Mouse (Mus musculus): ENCODE measurements around the gene Dnmt3a. TPM values are rescaled to one million over a fixed set of nuclear protein-coding genes. Genes with fewer than 3 reads are reported as not detected.
A peak's percentile ranks its signal among the peaks of the same experiment; 100 is the strongest.

The Dnmt3a gene
- polyA plus RNA-seq, 1 experiment from 2014 or later, result 77.3 TPM

DNA sequence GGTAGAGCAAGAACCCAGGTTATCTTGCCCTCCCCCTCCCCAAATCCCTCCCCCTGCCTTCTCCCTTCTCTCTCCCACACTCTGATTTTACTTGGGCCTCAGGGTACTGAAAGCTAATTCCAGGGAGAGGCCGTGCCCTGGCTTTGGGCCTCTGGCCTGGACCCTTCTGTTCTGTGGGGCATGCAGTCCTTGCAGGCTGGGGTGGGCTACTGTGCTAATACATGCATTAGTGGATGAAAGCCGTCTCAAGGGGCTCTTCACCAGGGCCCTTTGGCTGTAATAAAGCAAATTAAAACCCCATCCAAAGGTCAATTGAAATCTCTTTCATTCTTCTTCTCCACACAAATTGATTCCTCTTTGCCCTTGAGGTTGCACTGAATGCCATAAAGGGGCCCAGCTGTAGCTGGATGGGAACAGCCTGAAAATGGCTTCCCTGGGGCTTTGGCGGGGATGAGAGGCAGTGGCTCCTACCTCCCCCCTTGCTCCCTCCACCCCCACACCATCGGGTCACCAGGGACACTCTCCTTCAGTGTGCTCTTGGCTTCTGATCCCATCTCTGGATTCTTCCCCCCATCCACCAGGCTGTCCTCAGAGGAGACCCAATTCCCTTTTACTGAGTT is 138.8 kb downstream of the Dnmt3a start:
- no peaks in the 10 kb centered on the region for H3K36me3 ChIP-seq (ENCODE audit: control insufficient read depth, insufficient read depth, low read length)
- no peak overlapping the region for H3K4me2 ChIP-seq (ENCODE audit: low read depth, low read length)
- no peaks in the 10 kb centered on the region for H3K4me1 ChIP-seq (replicated peaks; ENCODE audit: control insufficient read depth, insufficient read depth, low read length)
- H3K27me3 ChIP-seq (ENCODE audit: control insufficient read depth, insufficient read depth, low read depth, low read length), result no peaks in the 10 kb centered on the region
- WGBS, result 48% methylated on average over 4 of the region's 4 CpGs
- no peaks in the 10 kb centered on the region for H3K9me3 ChIP-seq (ENCODE audit: control insufficient read depth, low read length)
- H3K4me3 ChIP-seq (ENCODE audit: low read length), result no peak overlapping the region
- ATAC-seq (ENCODE audit: low read depth), result no peak
- no peak overlapping the region for H3K27ac ChIP-seq (ENCODE audit: low read length)
- H3K9ac ChIP-seq (ENCODE audit: low read length), result no peak overlapping the region

DNA sequence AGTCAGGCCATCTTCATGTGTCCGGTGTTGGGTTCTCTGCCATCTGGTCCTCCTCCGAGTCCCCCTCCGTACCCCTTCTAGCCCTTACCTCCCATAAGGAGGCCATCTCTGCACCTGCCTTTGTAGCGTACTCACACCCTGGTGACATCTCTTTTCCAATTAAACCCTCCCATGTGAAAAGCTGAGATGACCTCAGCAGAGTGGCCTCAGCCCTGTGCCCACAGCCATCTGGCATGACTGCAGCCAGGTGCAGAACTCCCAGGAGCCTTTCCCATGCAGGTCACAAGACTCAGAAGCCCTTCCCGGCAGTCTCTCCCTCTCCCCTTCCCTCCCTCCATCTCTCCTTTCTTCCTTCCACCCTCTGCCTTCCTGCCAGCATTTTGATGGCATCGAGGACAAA is 141.7 kb downstream of the Dnmt3a start:
- no peaks in the 10 kb centered on the region for H3K9me3 ChIP-seq (ENCODE audit: control insufficient read depth, low read length)
- no peak overlapping the region for H3K9ac ChIP-seq (ENCODE audit: low read length)
- no peak for ATAC-seq (ENCODE audit: low read depth)
- no peaks in the 10 kb centered on the region for H3K36me3 ChIP-seq (ENCODE audit: control insufficient read depth, insufficient read depth, low read length)
- H3K4me3 ChIP-seq (ENCODE audit: low read length), result no peak overlapping the region
- no peak overlapping the region for H3K27ac ChIP-seq (ENCODE audit: low read length)
- no peak overlapping the region for H3K4me2 ChIP-seq (ENCODE audit: low read depth, low read length)
- no peaks in the 10 kb centered on the region for H3K4me1 ChIP-seq (replicated peaks; ENCODE audit: control insufficient read depth, insufficient read depth, low read length)
- 67% methylated on average over 6 of the region's 6 CpGs for WGBS
- no peaks in the 10 kb centered on the region for H3K27me3 ChIP-seq (ENCODE audit: control insufficient read depth, insufficient read depth, low read depth, low read length)

DNA sequence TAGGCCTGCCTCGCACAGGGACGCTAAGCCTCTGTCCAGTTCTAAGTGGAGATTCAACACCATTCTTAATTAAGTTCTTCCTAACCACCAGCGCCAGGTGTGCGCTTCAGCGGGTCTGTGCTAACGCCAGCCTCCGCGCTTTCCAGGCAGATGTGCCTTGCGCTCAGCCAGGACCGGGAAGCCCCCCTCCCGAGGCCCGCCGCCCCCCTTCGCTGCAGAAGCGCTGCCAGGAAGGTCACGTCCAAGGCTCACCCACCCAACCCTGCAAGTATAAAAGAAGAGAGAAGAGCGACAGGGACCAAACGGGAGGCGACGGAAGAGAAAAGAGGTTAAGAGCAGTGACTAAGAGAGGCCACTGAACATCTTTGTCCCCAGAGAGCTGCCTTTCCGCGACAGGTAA is 148.8 kb downstream of the Dnmt3a start, which contains the start of gene Pomc:
TSS of gene Pomc (plus strand) at position 301 of the 400 bp plus-strand sequence.
- Histone ChIP-seq H3K9ac (ENCODE audit: low read length) (no peak within 1 kb of the TSS), H3K4me1 (replicated peaks; ENCODE audit: control insufficient read depth, insufficient read depth, low read length) (peaks cover 3% of the 10 kb centered on the region; the same call in 1 of the 2 replicates), H3K36me3 (ENCODE audit: control insufficient read depth, insufficient read depth, low read length) (no peaks in the 10 kb centered on the region), H3K4me3 (ENCODE audit: low read length) (no peak within 1 kb of the TSS), H3K27me3 (ENCODE audit: control insufficient read depth, insufficient read depth, low read depth, low read length) (peaks cover 11% of the 10 kb centered on the region), H3K4me2 (ENCODE audit: low read depth, low read length) (no peak within 1 kb of the TSS), H3K9me3 (ENCODE audit: control insufficient read depth, low read length) (no peaks in the 10 kb centered on the region), H3K27ac (ENCODE audit: low read length) (no peak within 1 kb of the TSS)
- ATAC-seq (ENCODE audit: low read depth), result no peak
- 15% methylated on average over 22 of the region's 22 CpGs for WGBS

DNA sequence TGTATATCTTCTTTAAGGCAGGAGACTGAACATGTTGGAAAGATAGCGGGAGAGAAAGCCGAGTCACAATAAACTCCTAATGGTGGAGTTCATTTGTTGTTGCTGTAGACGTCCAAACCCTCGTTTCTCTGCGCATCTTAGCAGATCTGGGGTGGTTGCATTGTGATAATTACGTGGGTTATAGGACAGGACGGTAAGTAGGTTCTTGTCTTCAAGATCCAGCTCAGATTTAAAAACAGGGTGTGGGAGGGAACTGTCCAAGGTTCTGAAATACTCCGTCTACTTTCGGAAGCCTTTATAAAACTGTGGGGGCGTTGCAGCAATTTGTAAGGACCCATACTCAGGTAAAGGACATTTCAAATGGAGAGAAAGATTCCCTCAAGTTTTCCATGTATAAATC is 149.6 kb downstream of the Dnmt3a start:
- Histone ChIP-seq H3K4me2 (ENCODE audit: low read depth, low read length) (no peak overlapping the region), H3K9ac (ENCODE audit: low read length) (no peak overlapping the region), H3K27ac (ENCODE audit: low read length) (no peak overlapping the region), H3K36me3 (ENCODE audit: control insufficient read depth, insufficient read depth, low read length) (no peaks in the 10 kb centered on the region), H3K4me1 (replicated peaks; ENCODE audit: control insufficient read depth, insufficient read depth, low read length) (peaks cover 4% of the 10 kb centered on the region; the same call in 1 of the 2 replicates), H3K9me3 (ENCODE audit: control insufficient read depth, low read length) (no peaks in the 10 kb centered on the region), H3K27me3 (ENCODE audit: control insufficient read depth, insufficient read depth, low read depth, low read length) (peaks cover 11% of the 10 kb centered on the region), H3K4me3 (ENCODE audit: low read length) (no peak overlapping the region)
- no peak for ATAC-seq (ENCODE audit: low read depth)
- 26% methylated on average over 10 of the region's 10 CpGs for WGBS

DNA sequence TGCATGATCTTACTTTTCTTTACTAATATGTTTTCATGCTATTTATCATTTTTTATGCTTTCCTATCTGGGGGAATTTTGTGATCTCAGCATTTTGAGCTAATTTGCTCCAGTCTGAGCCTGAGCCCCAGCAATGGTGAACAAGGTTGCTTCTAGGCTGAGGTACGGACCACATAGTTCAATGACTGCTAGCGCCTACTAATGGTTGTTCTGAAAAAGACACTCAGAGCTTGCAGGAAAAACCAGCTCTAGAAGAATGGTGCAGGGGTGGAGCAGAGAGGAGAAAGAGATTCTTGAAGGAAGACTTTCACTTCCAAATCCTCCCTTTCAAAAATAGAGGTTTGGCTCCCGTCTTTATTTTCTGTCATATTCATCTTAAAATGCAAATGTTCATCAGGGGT is 150.5 kb downstream of the Dnmt3a start:
- no peak overlapping the region for H3K4me2 ChIP-seq (ENCODE audit: low read depth, low read length)
- no peak for ATAC-seq (ENCODE audit: low read depth)
- WGBS, result 10% methylated on average over 3 of the region's 3 CpGs
- peaks cover 7% of the 10 kb centered on the region; the same call in 1 of the 2 replicates for H3K4me1 ChIP-seq (replicated peaks; ENCODE audit: control insufficient read depth, insufficient read depth, low read length)
- no peaks in the 10 kb centered on the region for H3K9me3 ChIP-seq (ENCODE audit: control insufficient read depth, low read length)
- H3K9ac ChIP-seq (ENCODE audit: low read length), result no peak overlapping the region
- no peak overlapping the region for H3K27ac ChIP-seq (ENCODE audit: low read length)
- H3K27me3 ChIP-seq (ENCODE audit: control insufficient read depth, insufficient read depth, low read depth, low read length), result peaks cover 11% of the 10 kb centered on the region
- no peak overlapping the region for H3K4me3 ChIP-seq (ENCODE audit: low read length)
- H3K36me3 ChIP-seq (ENCODE audit: control insufficient read depth, insufficient read depth, low read length), result no peaks in the 10 kb centered on the region

DNA sequence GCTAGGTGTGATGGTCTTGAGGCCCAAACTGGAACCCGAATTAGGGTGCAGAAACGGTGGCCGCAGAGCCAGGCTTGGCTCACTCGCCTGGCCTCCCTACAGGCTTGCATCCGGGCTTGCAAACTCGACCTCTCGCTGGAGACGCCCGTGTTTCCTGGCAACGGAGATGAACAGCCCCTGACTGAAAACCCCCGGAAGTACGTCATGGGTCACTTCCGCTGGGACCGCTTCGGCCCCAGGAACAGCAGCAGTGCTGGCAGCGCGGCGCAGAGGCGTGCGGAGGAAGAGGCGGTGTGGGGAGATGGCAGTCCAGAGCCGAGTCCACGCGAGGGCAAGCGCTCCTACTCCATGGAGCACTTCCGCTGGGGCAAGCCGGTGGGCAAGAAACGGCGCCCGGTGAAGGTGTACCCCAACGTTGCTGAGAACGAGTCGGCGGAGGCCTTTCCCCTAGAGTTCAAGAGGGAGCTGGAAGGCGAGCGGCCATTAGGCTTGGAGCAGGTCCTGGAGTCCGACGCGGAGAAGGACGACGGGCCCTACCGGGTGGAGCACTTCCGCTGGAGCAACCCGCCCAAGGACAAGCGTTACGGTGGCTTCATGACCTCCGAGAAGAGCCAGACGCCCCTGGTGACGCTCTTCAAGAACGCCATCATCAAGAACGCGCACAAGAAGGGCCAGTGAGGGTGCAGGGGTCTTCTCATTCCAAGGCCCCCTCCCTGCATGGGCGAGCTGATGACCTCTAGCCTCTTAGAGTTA is 154.2 kb downstream of the Dnmt3a start:
- WGBS, result 2% methylated on average over 53 of the region's 53 CpGs
- Histone ChIP-seq H3K27me3 (ENCODE audit: control insufficient read depth, insufficient read depth, low read depth, low read length) (peaks cover 4% of the 10 kb centered on the region), H3K9me3 (ENCODE audit: control insufficient read depth, low read length) (no peaks in the 10 kb centered on the region), H3K4me1 (replicated peaks; ENCODE audit: control insufficient read depth, insufficient read depth, low read length) (peaks cover 7% of the 10 kb centered on the region; the same call in 1 of the 2 replicates), H3K4me2 (ENCODE audit: low read depth, low read length) (peak overlapping the region; percentile 84), H3K4me3 (ENCODE audit: low read length) (peak overlapping the region; percentile 66), H3K36me3 (ENCODE audit: control insufficient read depth, insufficient read depth, low read length) (no peaks in the 10 kb centered on the region), H3K9ac (ENCODE audit: low read length) (peak overlapping the region; percentile 74), H3K27ac (ENCODE audit: low read length) (peak overlapping the region; percentile 88)
- peak; percentile 97 for ATAC-seq (ENCODE audit: low read depth)

DNA sequence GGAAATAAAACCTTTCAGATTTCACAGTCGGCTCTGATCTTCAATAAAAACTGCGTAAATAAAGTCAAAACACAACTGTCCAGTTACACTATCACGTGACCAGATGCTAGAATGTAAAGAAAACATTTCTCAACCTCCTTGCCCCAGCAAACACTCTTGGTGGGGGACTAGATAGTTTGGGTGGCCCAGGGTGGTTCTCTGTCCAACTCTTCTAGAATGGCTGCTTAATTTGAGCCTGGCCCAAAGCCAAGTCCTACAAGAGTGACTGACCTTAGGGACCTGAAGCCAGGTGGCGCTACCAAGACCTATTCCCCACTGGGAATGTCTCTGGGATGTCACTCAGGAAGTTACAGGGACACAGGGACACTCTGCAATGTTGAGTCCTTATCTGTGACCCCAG is 154.7 kb downstream of the Dnmt3a start:
- Histone ChIP-seq H3K9me3 (ENCODE audit: control insufficient read depth, low read length) (no peaks in the 10 kb centered on the region), H3K36me3 (ENCODE audit: control insufficient read depth, insufficient read depth, low read length) (no peaks in the 10 kb centered on the region), H3K4me2 (ENCODE audit: low read depth, low read length) (peak overlapping the region; percentile 84), H3K27me3 (ENCODE audit: control insufficient read depth, insufficient read depth, low read depth, low read length) (no peaks in the 10 kb centered on the region), H3K4me1 (replicated peaks; ENCODE audit: control insufficient read depth, insufficient read depth, low read length) (peaks cover 7% of the 10 kb centered on the region; the same call in 1 of the 2 replicates), H3K4me3 (ENCODE audit: low read length) (peak overlapping the region; percentile 66), H3K27ac (ENCODE audit: low read length) (no peak overlapping the region), H3K9ac (ENCODE audit: low read length) (peak overlapping the region; percentile 74; the same call in 1 of the 2 replicates)
- ATAC-seq (ENCODE audit: low read depth), result no peak
- WGBS, result 44% methylated on average over 4 of the region's 4 CpGs

Other genes with a start within 250 kb of the Dnmt3a start
- 28.2 and 30.9 TPM in 2 replicates for gene Dtnb, start 233.6 kb upstream of the Dnmt3a start, polyA plus RNA-seq (2015; fragmentation: Nextera tagmentation; extraction: Ambion mirVana)
- gene Pomc, start 148.9 kb downstream of the Dnmt3a start, polyA plus RNA-seq (2015; fragmentation: Nextera tagmentation; extraction: Ambion mirVana), result 2.6 and 3.1 TPM in 2 replicates
- gene Efr3b, start 232.9 kb downstream of the Dnmt3a start, polyA plus RNA-seq (2015; fragmentation: Nextera tagmentation; extraction: Ambion mirVana), result 3.8 and 3.9 TPM in 2 replicates

Measured in lung, embryonic 16.5 days (tissue).